Mouse (Mus musculus): ENCODE results near the gene Cck. TPM values are rescaled to one million over a fixed set of nuclear protein-coding genes. Genes with fewer than 3 reads are reported as not detected.

Cck gene
- total RNA-seq, 2 experiments from 2014 or later = 710 to 764 TPM

GRCm38 (mm10) chr9:121494006-121494767, 1.3 kb downstream of the Cck start:
- H3K4me3 ChIP-seq = peak overlapping the region; percentile 65
- peak overlapping the region; percentile 90 for H3K27ac ChIP-seq
- no peak; the same call in 1 of the 2 replicates for TF ChIP-seq CTCF (IDR thresholded peaks at IDR 0.05)
- no peak for DNase-seq (ENCODE audit: extremely low spot score in 1 of 2, low spot score in 2 of 2)
- intact Hi-C loops (cut with DNase I) = loop anchor here (2.0 kb wide), 1 partner anchor 63 kb away; no protein-coding TSS in a partner anchor

DNA sequence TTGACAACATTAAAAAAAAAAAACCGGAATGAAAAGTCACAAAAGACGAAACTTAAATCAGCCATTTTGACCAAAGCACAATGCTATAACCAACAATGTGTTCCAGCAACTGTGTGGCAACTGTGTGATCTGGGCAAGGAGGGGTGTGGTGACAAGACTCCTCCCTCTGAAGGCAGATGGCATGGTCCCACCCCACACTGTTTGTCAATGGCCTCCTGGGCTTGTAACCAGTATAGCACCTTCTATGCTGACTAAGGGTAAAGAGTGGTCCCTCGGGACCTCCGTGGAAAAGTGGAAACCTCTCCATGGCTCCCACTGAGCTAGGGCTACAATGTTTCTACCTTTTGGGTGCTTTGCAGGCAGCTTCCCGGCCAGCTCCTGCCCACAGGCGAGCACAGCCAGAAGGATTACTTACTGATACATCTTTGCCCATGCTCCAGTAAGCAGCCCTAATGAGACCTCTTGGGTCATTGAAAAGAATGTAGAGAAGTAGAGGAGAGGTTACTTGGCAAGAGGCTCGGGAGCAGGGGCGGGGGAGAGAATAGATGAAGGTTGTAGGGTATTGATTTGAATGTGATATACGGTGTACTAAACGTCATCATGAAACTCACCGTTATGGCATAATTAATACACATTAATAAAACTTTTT, 3.8 kb downstream of the Cck start:
- H3K4me3 ChIP-seq = peak overlapping the region; percentile 65
- intact Hi-C loops (cut with DNase I) = no loop called here

DNA sequence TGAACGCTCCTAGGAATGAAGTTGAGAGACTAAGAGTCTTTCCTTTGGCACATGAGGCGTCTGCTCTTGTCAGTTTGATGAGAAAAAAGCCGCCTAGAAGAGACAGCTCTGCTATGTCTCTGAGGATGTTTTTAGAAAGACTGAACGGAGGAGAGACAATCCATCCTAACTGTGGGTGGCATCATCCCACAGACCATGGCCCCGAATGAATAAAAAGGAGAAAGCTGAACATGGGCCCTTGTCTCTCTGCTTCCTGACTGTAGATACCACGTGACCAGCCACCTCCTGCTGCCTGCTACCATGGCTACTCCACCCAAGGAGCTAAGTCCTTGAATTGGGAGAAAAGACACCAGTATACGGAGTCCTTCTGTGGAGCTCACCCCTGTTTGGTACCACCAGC, 8.3 kb downstream of the Cck start:
- DNase-seq (ENCODE audit: extremely low spot score in 1 of 2, low spot score in 2 of 2) = no peak
- intact Hi-C loops (cut with DNase I) = no loop called here
- H3K4me3 ChIP-seq = no peak overlapping the region
- 0 out of 2 replicates have a peak overlapping the region, but pooled peaks have one; percentile 45 for H3K27ac ChIP-seq
- no peak for TF ChIP-seq CTCF (IDR thresholded peaks at IDR 0.05)

More for the DNA sequence above, 3.8 kb downstream of the Cck start:
- no peak for DNase-seq (ENCODE audit: extremely low spot score in 1 of 2, low spot score in 2 of 2)
- H3K27ac ChIP-seq = no peak overlapping the region
- TF ChIP-seq CTCF (IDR thresholded peaks at IDR 0.05) = no peak

- intact Hi-C loops (cut with DNase I) = loop anchor here (1.0 to 2.0 kb wide), 2 partner anchors 126 to 199 kb away; no protein-coding TSS in a partner anchor
- peak; percentile 72 to 75 for DNase-seq (ENCODE audit: extremely low spot score in 1 of 2, low spot score in 2 of 2)
- Histone ChIP-seq H3K27ac (no peak overlapping the region), H3K4me3 (no peak overlapping the region)
- TF ChIP-seq CTCF (IDR thresholded peaks at IDR 0.05) = peak; percentile 84
Observed at GRCm38 (mm10) chr9:121479453-121479852, 16.0 kb downstream of the Cck start.

DNA sequence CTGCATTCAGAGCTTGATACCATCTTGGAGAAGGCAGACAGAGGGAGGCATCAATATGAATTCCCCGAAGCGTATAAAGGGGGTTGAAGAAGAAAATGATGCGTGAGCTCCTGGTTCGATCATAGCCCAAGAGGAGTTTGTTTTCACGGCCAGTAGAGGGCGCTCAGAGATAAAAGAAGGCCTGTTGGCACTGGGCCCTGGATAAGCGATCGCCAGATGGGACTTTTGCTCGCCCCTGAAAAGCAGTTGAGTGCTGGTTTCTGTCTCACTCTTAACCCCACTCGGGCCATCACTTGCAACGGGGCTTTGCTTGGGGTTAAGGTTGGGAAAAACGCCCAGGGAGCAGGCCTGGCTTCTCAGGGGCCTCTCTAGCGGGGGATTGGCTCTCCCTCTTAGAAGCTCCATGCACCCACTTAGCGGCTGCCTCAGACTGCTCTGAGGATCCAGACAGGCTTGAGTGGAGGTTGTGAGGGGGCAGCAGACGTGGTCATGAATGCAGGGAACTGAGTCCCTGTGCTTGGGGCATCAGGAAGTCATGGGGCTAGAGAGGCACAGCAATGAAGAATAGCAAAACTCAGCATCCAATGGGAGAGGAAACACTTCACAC, 18.1 kb downstream of the Cck start:
- peak; percentile 86 for TF ChIP-seq CTCF (IDR thresholded peaks at IDR 0.05)

DNA sequence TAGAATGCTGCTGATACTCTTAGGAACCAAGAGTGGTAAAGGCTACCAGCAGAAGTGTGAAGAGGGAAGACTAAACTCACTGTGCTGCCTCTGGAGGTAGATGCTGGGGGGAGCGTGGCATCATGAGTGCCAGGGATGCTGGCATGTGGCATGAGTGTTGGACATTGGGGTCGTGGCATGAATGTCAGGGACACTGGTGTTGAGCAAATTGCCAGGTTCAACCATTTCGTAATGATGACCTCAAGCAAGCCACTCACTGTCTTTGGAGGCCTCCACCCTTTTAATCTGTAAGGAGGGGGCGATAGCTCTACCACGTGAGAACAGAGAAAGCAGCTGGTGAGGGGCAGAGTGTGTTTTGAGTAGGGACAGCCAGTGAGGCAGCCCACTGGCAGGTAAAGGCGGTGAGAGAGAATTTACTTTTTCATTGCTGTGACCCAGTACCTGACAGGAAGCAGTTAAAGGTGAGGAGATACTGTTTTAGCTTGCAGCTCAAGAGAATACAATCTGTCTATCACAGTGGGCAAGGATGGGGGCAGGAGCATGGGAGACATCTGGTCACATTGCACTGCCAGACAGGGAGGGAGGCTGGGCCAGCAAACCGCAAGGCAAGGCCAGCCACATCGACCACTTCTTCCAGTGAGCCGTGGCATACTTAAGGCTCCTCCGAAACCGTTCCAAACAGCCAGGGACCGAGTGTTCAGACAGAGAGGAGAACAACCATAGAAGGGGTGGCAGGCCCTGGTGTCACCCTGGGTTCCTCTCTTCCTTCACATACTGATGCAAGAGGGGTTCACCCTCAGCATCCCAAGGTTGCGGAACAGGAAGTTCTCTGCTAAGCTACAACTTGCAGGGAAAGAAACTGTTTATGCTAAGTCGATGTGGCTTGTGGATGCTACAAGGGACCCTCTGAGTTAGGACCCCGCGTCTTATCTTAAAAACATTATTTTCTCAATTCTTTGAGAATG, 19.7 kb downstream of the Cck start:
- TF ChIP-seq CTCF (IDR thresholded peaks at IDR 0.05) = no peak
- intact Hi-C loops (cut with DNase I) = loop anchor here (2.0 kb wide), 2 partner anchors 195 to 227 kb away; no protein-coding TSS in a partner anchor
- Histone ChIP-seq H3K4me3 (no peak overlapping the region), H3K27ac (no peak overlapping the region)
- DNase-seq (ENCODE audit: extremely low spot score in 1 of 2, low spot score in 2 of 2) = no peak

More for the DNA sequence above, 18.1 kb downstream of the Cck start:
- H3K4me3 ChIP-seq = peak overlapping the region; percentile 29
- intact Hi-C loops (cut with DNase I) = loop anchor here (2.0 kb wide), 1 partner anchor 193 kb away; no protein-coding TSS in a partner anchor
- peak overlapping the region; percentile 50 for H3K27ac ChIP-seq
- DNase-seq (ENCODE audit: extremely low spot score in 1 of 2, low spot score in 2 of 2) = peak; percentile 70 to 76

DNA sequence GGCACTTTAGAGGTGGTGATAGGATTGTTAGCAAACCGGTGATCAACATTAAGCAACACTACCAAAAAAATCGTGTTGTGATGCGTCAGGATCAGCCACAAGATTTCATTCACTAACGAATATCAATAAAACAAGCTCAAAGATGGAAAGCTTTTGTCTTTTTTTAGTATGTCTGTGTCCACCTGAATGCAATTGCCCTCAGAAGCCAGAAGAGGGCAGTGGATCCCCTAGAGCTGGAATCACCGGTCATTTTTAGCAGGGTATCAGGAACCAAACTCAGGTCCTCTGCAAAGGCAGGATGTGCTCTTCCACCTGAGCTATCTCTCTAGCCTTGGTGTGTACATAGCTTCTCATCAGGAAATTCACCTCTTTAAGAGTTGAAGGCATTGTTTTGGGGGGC, 20.7 kb downstream of the Cck start:
- TF ChIP-seq CTCF (IDR thresholded peaks at IDR 0.05) = peak; percentile 37
- intact Hi-C loops (cut with DNase I) = loop anchor here (2.0 kb wide), 1 partner anchor 226 kb away; no protein-coding TSS in a partner anchor
- H3K27ac ChIP-seq = no peak overlapping the region
- no peak overlapping the region for H3K4me3 ChIP-seq
- no peak for DNase-seq (ENCODE audit: extremely low spot score in 1 of 2, low spot score in 2 of 2)

DNA sequence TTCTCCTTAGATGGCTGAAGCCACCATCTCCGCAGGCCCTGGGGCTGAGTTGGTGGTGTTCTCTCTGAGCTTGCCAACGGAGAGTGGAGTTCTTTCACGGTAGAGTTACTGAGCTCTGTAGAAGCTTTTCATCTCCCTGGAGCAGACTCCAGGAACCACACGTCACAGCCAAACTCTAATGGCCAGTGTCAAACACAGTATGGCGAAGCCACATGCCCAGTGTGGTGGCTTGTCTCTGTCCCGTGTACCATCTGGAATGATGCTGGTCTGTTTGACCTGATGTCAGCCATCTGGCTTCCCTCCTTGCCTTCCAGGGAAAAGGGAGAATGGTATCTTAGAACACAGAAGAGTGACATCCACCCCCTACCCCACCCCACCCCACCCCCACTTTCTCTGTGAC, 25.8 kb downstream of the Cck start:
- no peak for DNase-seq (ENCODE audit: extremely low spot score in 1 of 2, low spot score in 2 of 2)
- H3K4me3 ChIP-seq = no peak overlapping the region
- no peak overlapping the region for H3K27ac ChIP-seq
- TF ChIP-seq CTCF (IDR thresholded peaks at IDR 0.05) = no peak
- intact Hi-C loops (cut with DNase I) = no loop called here

- intact Hi-C loops (cut with DNase I) = no loop called here
- no peak for DNase-seq (ENCODE audit: extremely low spot score in 1 of 2, low spot score in 2 of 2)
- no peak for TF ChIP-seq CTCF (IDR thresholded peaks at IDR 0.05)
- Histone ChIP-seq H3K27ac (no peak overlapping the region), H3K4me3 (no peak overlapping the region)
Observed at GRCm38 (mm10) chr9:121467460-121467859, 28.0 kb downstream of the Cck start.

DNA sequence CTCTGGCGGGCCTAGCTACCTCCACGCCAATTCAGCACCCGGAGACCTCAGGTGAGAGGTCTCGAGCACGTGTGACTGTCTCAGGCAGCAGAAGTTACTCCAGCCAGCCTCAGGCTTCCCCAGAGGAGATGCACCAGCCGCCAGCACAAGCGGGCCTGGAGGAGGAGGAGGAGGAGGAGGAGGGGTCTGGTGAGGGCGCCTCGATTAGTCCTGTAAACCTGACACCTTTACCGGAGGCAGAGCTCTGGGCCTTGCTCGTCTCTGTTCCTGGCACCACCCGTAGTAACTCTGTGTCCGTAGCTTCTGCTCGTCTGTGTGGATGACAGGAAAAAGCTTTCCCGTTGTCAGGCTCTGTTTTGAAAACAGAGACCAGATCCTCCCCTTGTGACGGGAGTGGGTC, 35.0 kb downstream of the Cck start:
- DNase-seq (ENCODE audit: extremely low spot score in 1 of 2, low spot score in 2 of 2) = no peak
- no peak overlapping the region for H3K4me3 ChIP-seq
- no peak overlapping the region for H3K27ac ChIP-seq
- intact Hi-C loops (cut with DNase I) = no loop called here
- no peak for TF ChIP-seq CTCF (IDR thresholded peaks at IDR 0.05)

GRCm38 (mm10) chr9:121459950-121460349, 35.5 kb downstream of the Cck start:
- Histone ChIP-seq H3K4me3 (no peak overlapping the region), H3K27ac (no peak overlapping the region)
- intact Hi-C loops (cut with DNase I) = loop anchor here (5.0 kb wide), 1 partner anchor 213 kb away; no protein-coding TSS in a partner anchor
- no peak for DNase-seq (ENCODE audit: extremely low spot score in 1 of 2, low spot score in 2 of 2)
- no peak for TF ChIP-seq CTCF (IDR thresholded peaks at IDR 0.05)

Data from left cerebral cortex, adult 2 months (tissue).